Mouse (Mus musculus) G1E (cell line): ENCODE results near the gene Lamtor2. TPM values are rescaled to one million over a fixed set of nuclear protein-coding genes. Genes with fewer than 3 reads are reported as not detected.

Experiments
- ATAC-seq: 2 replicates; pipeline ENCODE4 v1.8.0; 2016; ENCODE audit warnings: mild to moderate bottlenecking; ENCODE audit not compliant: insufficient number of reproducible peaks, poor library complexity, low FRiP score, severe bottlenecking; ENCODE audit errors: extremely low read depth
- DNase-seq: peaks from one replicate; pipeline ENCODE4 v3.0.0; 2012; ENCODE audit warnings: low spot score
- H3K27me3 ChIP-seq: 2 replicates; pipeline ENCODE4 v1.6.1; 2012; ENCODE audit warnings: mild to moderate bottlenecking, low read length, inconsistent platforms; ENCODE audit not compliant: insufficient read depth
- H3K36me3 ChIP-seq: replicated peaks from 2 replicates; pipeline ENCODE3; 2012; ENCODE audit warnings: mild to moderate bottlenecking, inconsistent platforms
- H3K4me1 ChIP-seq: 2 replicates; pipeline ENCODE4 v1.6.1; 2012; ENCODE audit warnings: low read depth, low read length, inconsistent platforms, mixed read lengths; ENCODE audit not compliant: insufficient read depth
- H3K4me3 ChIP-seq: 2 replicates; pipeline ENCODE4 v1.5.1; 2012; ENCODE audit warnings: low read depth, mild to moderate bottlenecking, inconsistent platforms, low read length, moderate library complexity, mixed read lengths
- H3K9me3 ChIP-seq: replicated peaks from 2 replicates; pipeline ENCODE4 v1.6.1; 2012; ENCODE audit warnings: inconsistent platforms
- CTCF ChIP-seq: IDR thresholded peaks from 2 replicates; pipeline ENCODE4 v1.5.1; 2012; ENCODE audit warnings: low read depth, low read length, inconsistent platforms, mixed read lengths
- GATA1 ChIP-seq: IDR thresholded peaks from 2 replicates; pipeline ENCODE4 v1.6.1; 2012; ENCODE audit warnings: borderline replicate concordance, low read length, inconsistent platforms, mixed read lengths
- GATA2 ChIP-seq: IDR thresholded peaks from 2 replicates; pipeline ENCODE4 v1.6.1; 2012; ENCODE audit warnings: low read depth, low read length, inconsistent platforms, borderline replicate concordance
- POLR2AphosphoS5 ChIP-seq: IDR thresholded peaks from 2 replicates; pipeline ENCODE4 v1.6.1; 2012; ENCODE audit warnings: low read depth, low read length, inconsistent platforms; ENCODE audit not compliant: insufficient replicate concordance
- TAL1 ChIP-seq: conservative IDR thresholded peaks from 2 replicates; pipeline ENCODE4 v1.6.1; 2012; ENCODE audit warnings: low read depth, low read length, inconsistent platforms, mixed read lengths
- polyA plus RNA-seq: library from polyadenylated mRNA; stranded (reverse); fragments of >175 nt; gene quantifications from 2 replicates; pipeline ENCODE4 v1.2.3, GENCODE M21; 2012
- total RNA-seq, 2 experiments: library from RNA; stranded (forward) in 1 of 2; stranded (reverse) in 1 of 2; fragments of 200-1000 nt in 1 of 2; fragments of >200 nt in 1 of 2; fragmentation: Nextera tagmentation in 1 of 2; gene quantifications; 2 replicates each; pipeline ENCODE4 v1.2.3; 2014 to 2017

Gene Lamtor2
- total and polyA plus RNA-seq, 3 experiments, result 44.7 to 182 (median 97.5) TPM

DNA sequence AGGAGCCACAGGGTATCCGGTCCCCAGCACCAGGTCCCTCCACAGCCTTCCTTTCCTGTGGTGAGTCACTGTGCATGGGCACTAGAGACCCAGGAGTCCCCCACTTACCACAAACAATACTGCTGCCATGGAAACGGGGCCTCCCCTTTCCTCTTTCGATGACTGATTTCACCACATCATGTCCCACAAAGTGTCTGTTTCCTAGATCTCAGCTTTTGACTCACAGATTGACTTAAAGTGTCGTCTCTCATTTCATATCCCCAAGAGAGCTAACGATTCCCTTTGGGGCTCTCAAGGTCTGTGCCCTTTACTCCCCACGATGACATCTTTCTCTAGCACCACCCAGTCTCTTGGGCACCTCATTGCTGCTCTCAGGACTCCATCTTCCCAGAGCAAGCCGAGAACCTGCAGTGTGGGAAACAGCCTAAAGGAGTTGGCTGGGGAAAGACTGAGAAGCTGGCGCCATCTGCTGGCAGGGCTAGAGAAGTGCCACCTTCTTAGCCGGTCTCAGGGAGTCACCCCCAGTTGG, 31.0 kb downstream of the Lamtor2 start:
- ATAC-seq (no peak), DNase-seq (peak; percentile 78)
- H3K36me3 ChIP-seq, result peaks cover 41% of the 10 kb centered on the region
- no peaks in the 10 kb centered on the region; the same call in 1 of the 2 replicates for H3K27me3 ChIP-seq
- peaks cover 33% of the 10 kb centered on the region for H3K4me1 ChIP-seq
- no peak overlapping the region for H3K4me3 ChIP-seq
- H3K9me3 ChIP-seq, result no peaks in the 10 kb centered on the region
- TF ChIP-seq CTCF, result peak; percentile 95
- no peak for TF ChIP-seq TAL1

GRCm38 (mm10) chr3:88521156-88521555, 31.7 kb downstream of the Lamtor2 start:
- no peak overlapping the region for H3K4me3 ChIP-seq
- peaks cover 39% of the 10 kb centered on the region for H3K36me3 ChIP-seq
- peaks cover 32% of the 10 kb centered on the region for H3K4me1 ChIP-seq
- TF ChIP-seq TAL1, result no peak
- TF ChIP-seq CTCF, result no peak
- no peak for TF ChIP-seq POLR2AphosphoS5
- no peak for TF ChIP-seq GATA1
- TF ChIP-seq GATA2, result no peak
- no peaks in the 10 kb centered on the region for H3K9me3 ChIP-seq
- ATAC-seq (no peak), DNase-seq (no peak)
- H3K27me3 ChIP-seq, result no peaks in the 10 kb centered on the region; the same call in 1 of the 2 replicates

DNA sequence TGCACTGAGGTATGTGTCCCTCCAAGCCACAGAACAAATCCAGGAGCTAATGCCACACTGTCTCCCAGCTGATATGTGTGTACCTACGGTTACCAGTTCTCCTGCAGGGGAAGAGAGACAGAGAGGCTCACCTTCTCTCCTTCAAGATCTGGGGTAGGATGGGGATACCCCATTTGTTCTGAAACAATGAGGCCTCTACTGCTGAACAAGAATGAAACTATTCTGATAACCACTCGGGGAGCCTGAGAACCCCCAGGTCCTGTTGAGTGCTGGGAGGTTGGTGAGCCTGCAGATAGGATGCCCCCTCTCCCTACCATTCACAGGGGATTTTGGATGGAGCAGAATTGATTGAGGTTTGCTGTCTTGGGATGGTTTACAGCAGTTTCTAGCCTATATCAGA, 32.8 kb downstream of the Lamtor2 start:
- TF ChIP-seq POLR2AphosphoS5, result no peak
- ATAC-seq, result no peak
- Histone ChIP-seq H3K9me3 (no peaks in the 10 kb centered on the region), H3K36me3 (peaks cover 31% of the 10 kb centered on the region), H3K4me1 (peaks cover 34% of the 10 kb centered on the region), H3K4me3 (no peak overlapping the region), H3K27me3 (no peaks in the 10 kb centered on the region; the same call in 1 of the 2 replicates)
- DNase-seq, result no peak

GRCm38 (mm10) chr3:88518411-88518810, 34.5 kb downstream of the Lamtor2 start:
- H3K4me1 ChIP-seq, result peaks cover 50% of the 10 kb centered on the region
- H3K36me3 ChIP-seq, result peaks cover 14% of the 10 kb centered on the region
- H3K4me3 ChIP-seq, result no peak overlapping the region

GRCm38 (mm10) chr3:88516407-88516806, 36.5 kb downstream of the Lamtor2 start:
- DNase-seq, result no peak
- no peak overlapping the region for H3K4me3 ChIP-seq
- H3K36me3 ChIP-seq, result no peaks in the 10 kb centered on the region
- no peak for TF ChIP-seq POLR2AphosphoS5
- H3K9me3 ChIP-seq, result no peaks in the 10 kb centered on the region
- H3K27me3 ChIP-seq, result no peaks in the 10 kb centered on the region; the same call in 1 of the 2 replicates
- peaks cover 61% of the 10 kb centered on the region for H3K4me1 ChIP-seq
- ATAC-seq, result no peak

More at GRCm38 (mm10) chr3:88518411-88518810, 34.5 kb downstream of the Lamtor2 start:
- TF ChIP-seq GATA2, result no peak
- TF ChIP-seq TAL1, result no peak
- no peak for TF ChIP-seq POLR2AphosphoS5
- TF ChIP-seq GATA1, result no peak
- no peak for DNase-seq
- H3K27me3 ChIP-seq, result no peaks in the 10 kb centered on the region; the same call in 1 of the 2 replicates
- no peaks in the 10 kb centered on the region for H3K9me3 ChIP-seq
- ATAC-seq, result no peak

DNA sequence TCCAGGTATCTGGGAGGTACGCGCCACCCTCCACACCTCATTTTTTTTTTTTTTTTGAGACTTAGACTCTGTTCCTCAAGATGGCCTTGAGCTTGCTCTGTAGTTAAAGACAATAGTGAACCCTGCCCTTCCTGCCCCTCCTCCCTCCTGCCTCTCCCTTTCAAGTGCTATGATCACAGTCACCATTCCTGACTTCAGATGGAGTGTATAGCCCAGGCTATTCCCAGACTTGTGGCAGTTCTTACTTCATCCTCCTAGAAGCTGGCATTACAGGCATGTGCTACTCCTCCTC, 37.8 kb downstream of the Lamtor2 start:
- Histone ChIP-seq H3K4me1 (peaks cover 70% of the 10 kb centered on the region), H3K27me3 (no peaks in the 10 kb centered on the region; the same call in 1 of the 2 replicates), H3K4me3 (no peak overlapping the region), H3K36me3 (no peaks in the 10 kb centered on the region), H3K9me3 (no peaks in the 10 kb centered on the region)
- DNase-seq (no peak), ATAC-seq (no peak)
- TF ChIP-seq POLR2AphosphoS5, result no peak
- no peak for TF ChIP-seq CTCF

- ATAC-seq (no peak), DNase-seq (no peak)
- Histone ChIP-seq H3K27me3 (no peaks in the 10 kb centered on the region; the same call in 1 of the 2 replicates), H3K9me3 (no peaks in the 10 kb centered on the region), H3K36me3 (no peaks in the 10 kb centered on the region), H3K4me3 (peak overlapping the region; percentile 31; the same call in 1 of the 2 replicates), H3K4me1 (peaks cover 71% of the 10 kb centered on the region)
- TF ChIP-seq CTCF, result no peak
- no peak for TF ChIP-seq GATA2
- no peak for TF ChIP-seq POLR2AphosphoS5
- TF ChIP-seq TAL1, result no peak
- no peak for TF ChIP-seq GATA1
Observed at GRCm38 (mm10) chr3:88514231-88515094, 38.4 kb downstream of the Lamtor2 start.
